Comparison of ENCODE assay signal across 23 mouse cellular contexts in the genomic region with DNA sequence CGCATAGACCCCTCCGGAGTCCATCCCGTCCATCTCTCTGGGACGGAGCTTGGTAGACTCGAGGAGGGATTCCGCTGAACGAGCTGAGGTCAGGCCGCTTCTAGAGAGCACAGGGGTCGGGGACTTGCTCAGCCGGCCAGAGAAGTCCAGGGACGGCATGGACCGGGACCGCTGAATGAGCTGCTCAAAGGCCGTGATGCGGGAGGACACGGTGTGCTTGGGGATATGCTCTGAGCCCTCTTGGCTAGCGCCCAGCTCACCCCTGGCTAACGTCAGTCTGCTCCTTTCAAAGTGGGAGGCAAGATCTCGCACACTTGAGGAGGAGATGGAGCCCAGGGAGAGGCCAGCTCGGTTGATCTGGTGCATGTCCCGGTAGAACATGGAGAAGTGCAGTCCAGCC. TPM values are rescaled to one million over a fixed set of nuclear protein-coding genes. Genes with fewer than 3 reads are reported as not detected.
DNase-seq lines count a peak whose midpoint lies in the region; ATAC-seq and TF ChIP-seq lines count a peak whose summit lies in the region.
"Had no signal": no experiment of that assay in that cellular context is flagged by ENCODE, and none has a peak within 500 bp of the region (broad histone marks: within the 10 kb centered on the region; RNA-seq: fewer than 3 reads in every experiment).

No protein-coding gene starts in this region.

- in situ Hi-C loops in ES-E14 (cut with MboI; ENCODE audit: low sequenced_read_pairs in 2 of 2, unreplicated experiment in 2 of 2): loop anchor here in 1 of 2 experiments (25.0 kb wide), 1 partner anchor 211 kb away; no protein-coding TSS in a partner anchor

- H3K4me3 ChIP-seq in kidney, embryonic 14.5 days (ENCODE audit: low read length): no peak overlapping the region
- peak overlapping the region; percentile 31 to 46; a peak in 3 of 4 replicates for H3K4me3 ChIP-seq in ES-E14 (ENCODE audit: insufficient read depth in 1 of 2, low read depth in 1 of 2, low read length in 2 of 2, poor library complexity in 1 of 2, severe bottlenecking in 1 of 2)
- H3K4me3 ChIP-seq: embryonic facial prominence, embryonic 15.5 days; erythroblast, embryonic 14.5 days; forebrain, embryonic 10.5 days; heart, adult 2 months; heart, embryonic 12.5 days; hindbrain, embryonic 10.5 days; hindbrain, embryonic 15.5 days had no signal

- no peak overlapping the region for H3K4me2 ChIP-seq in kidney, embryonic 14.5 days (replicated peaks; ENCODE audit: low read depth, low read length)
- H3K4me2 ChIP-seq: embryonic facial prominence, embryonic 15.5 days; heart, embryonic 12.5 days; hindbrain, embryonic 15.5 days had no signal

- DNase-seq in heart, adult 11 months: peak; percentile 93
- DNase-seq in heart, postnatal 14 days: no peak
- no peak for DNase-seq in kidney, postnatal 10 days
- no peak for DNase-seq in ES-E14 (ENCODE audit: low read depth, low spot score)
- peak; percentile 52 for DNase-seq in testis, postnatal 14 days (ENCODE audit: low spot score)
- DNase-seq in thymus, postnatal 25 days: no peak
- DNase-seq: adrenal gland, adult 8-10 months; adrenal gland, postnatal 36 days; B cell, adult 2 months; cerebellum, adult 2 months; cerebellum, postnatal 10 days; embryo, embryonic 11 days; heart, adult 2 months had no signal

- no peak overlapping the region for H3K27ac ChIP-seq in kidney, embryonic 14.5 days (ENCODE audit: low read depth, low read length)
- no peak overlapping the region for H3K27ac ChIP-seq in ES-E14 (ENCODE audit: insufficient read depth, low read depth, low read length, poor library complexity, severe bottlenecking)
- H3K27ac ChIP-seq: embryonic facial prominence, embryonic 15.5 days; forebrain, embryonic 10.5 days; heart, adult 2 months; hindbrain, embryonic 10.5 days; hindbrain, embryonic 15.5 days had no signal

- no peak overlapping the region for H3K9ac ChIP-seq in kidney, embryonic 14.5 days (ENCODE audit: low read depth, low read length)
- peak overlapping the region; percentile 40; the same call in 1 of the 2 replicates for H3K9ac ChIP-seq in ES-E14 (ENCODE audit: insufficient read depth, low read depth, low read length, poor library complexity, severe bottlenecking)
- H3K9ac ChIP-seq: embryonic facial prominence, embryonic 15.5 days; heart, embryonic 12.5 days; hindbrain, embryonic 15.5 days had no signal

- no peaks in the 10 kb centered on the region for H3K27me3 ChIP-seq in kidney, embryonic 14.5 days (ENCODE audit: control insufficient read depth, insufficient read depth, low read length)
- H3K27me3 ChIP-seq: embryonic facial prominence, embryonic 15.5 days; heart, embryonic 12.5 days; hindbrain, embryonic 15.5 days had no signal

- 90% methylated on average over 21 of the region's 21 CpGs for WGBS in kidney, embryonic 14.5 days

- no peaks in the 10 kb centered on the region for H3K4me1 ChIP-seq in kidney, embryonic 14.5 days (ENCODE audit: control insufficient read depth, insufficient read depth, low read length)
- peaks cover 0 to 5% of the 10 kb centered on the region in 2 experiments; a peak in 1 of 4 replicates for H3K4me1 ChIP-seq in ES-E14 (ENCODE audit: control insufficient read depth in 2 of 2, insufficient read depth in 2 of 2, low read length in 2 of 2, poor library complexity in 1 of 2)
- H3K4me1 ChIP-seq: forebrain, embryonic 10.5 days; hindbrain, embryonic 10.5 days; hindbrain, embryonic 15.5 days had no signal

- intact Hi-C loops in heart, postnatal 14 days (cut with DNase I): no loop called here

- peaks cover 3% of the 10 kb centered on the region; the same call in 1 of the 2 replicates for H3K36me3 ChIP-seq in kidney, embryonic 14.5 days (ENCODE audit: control insufficient read depth, insufficient read depth, low read length)
- no peaks in the 10 kb centered on the region for H3K36me3 ChIP-seq in ES-E14 (ENCODE audit: control insufficient read depth, insufficient read depth, low read length, poor library complexity, severe bottlenecking)

- no peaks in the 10 kb centered on the region for H3K9me3 ChIP-seq in kidney, embryonic 14.5 days (ENCODE audit: control insufficient read depth, low read length)
- H3K9me3 ChIP-seq in ES-E14 (ENCODE audit: control insufficient read depth, insufficient read depth, low read depth, low read length): no peaks in the 10 kb centered on the region
- H3K9me3 ChIP-seq: embryonic facial prominence, embryonic 15.5 days; heart, embryonic 12.5 days; hindbrain, embryonic 10.5 days; hindbrain, embryonic 15.5 days had no signal

- peak; percentile 32; the same call in 1 of the 2 replicates for ATAC-seq in kidney, embryonic 14.5 days (ENCODE audit: low FRiP score, low TSS enrichment)
- ATAC-seq: CD4-positive, CD25-positive, alpha-beta regulatory T cell, adult 4 months; forebrain, embryonic 14.5 days; inflammation-experienced regulatory T-cells, adult 6 months had no signal

TF ChIP-seq in ES-E14, 5 proteins besides CTCF, POLR2A, EP300 and RAD21:
- TF ChIP-seq ZNF384 (IDR thresholded peaks at IDR 0.05; ENCODE audit: low read depth, low read length) (no peak), MAFK (IDR thresholded peaks at IDR 0.05; ENCODE audit: insufficient read depth, low read depth, low read length) (no peak), HCFC1 (IDR thresholded peaks at IDR 0.05; ENCODE audit: borderline replicate concordance, insufficient read depth, low read length) (no peak), CHD2 (IDR thresholded peaks at IDR 0.05; ENCODE audit: low read depth, low read length) (no peak), ZC3H11A (IDR thresholded peaks at IDR 0.05; ENCODE audit: borderline replicate concordance, low read depth, low read length) (no peak)

RNA-seq across cellular contexts. Expression of gene Pdlim1, which starts 54.5 kb away (rescaled TPM):
- total RNA-seq in heart, postnatal 14 days (2021): 100 to 1,000 TPM; 143 to 187 TPM
- polyA plus RNA-seq in kidney, embryonic 14.5 days (2014; fragmentation: Nextera tagmentation; extraction: Ambion mirVana): 28.6 and 30.8 TPM in 2 replicates
- total RNA-seq in ES-E14 (2012; rRNA removed): 53.5 and 59.7 TPM in 2 replicates

Comparison
In these comparisons a context has a peak if more than half of its experiments do, and no peak if none do; other contexts are left out.
1. DNase-seq: peak in heart, adult 11 months (single experiment) and testis, postnatal 14 days (single experiment); none in heart, postnatal 14 days (0 of 2), kidney, postnatal 10 days (single experiment), ES-E14 (single experiment) and thymus, postnatal 25 days (single experiment).